Mouse (Mus musculus) limb, embryonic 15.5 days (tissue): Measurements from ENCODE around the gene Arid3a. TPM values are rescaled to one million over a fixed set of nuclear protein-coding genes. Genes with fewer than 3 reads are reported as not detected.
A peak's percentile ranks its signal among the peaks of the same experiment; 100 is the strongest.
"Not testable (repeated sequence)": the region's sequence is repeated elsewhere in the genome, so short reads cannot be mapped to it uniquely, and the experiment has no call there.

Experiments
- ATAC-seq: fragments of 200-750 bp; cut with Nextera tagmentation; 2 replicates; pipeline ENCODE4 v1.8.0; 2017; ENCODE audit warnings: low read depth, moderate TSS enrichment; ENCODE audit not compliant: insufficient number of reproducible peaks, low FRiP score, low TSS enrichment
- H3K27ac ChIP-seq: fragments of 300-500 bp; sonication (generic); 2 replicates; pipeline ENCODE4 v1.5.1; 2015; ENCODE audit warnings: moderate library complexity, mild to moderate bottlenecking, inconsistent platforms
- H3K27me3 ChIP-seq: fragments of 300-500 bp; sonication (generic); 2 replicates; pipeline ENCODE4 v1.6.1; 2015; ENCODE audit warnings: inconsistent platforms
- H3K36me3 ChIP-seq: fragments of 300-500 bp; sonication (generic); 2 replicates; pipeline ENCODE4 v1.6.1; 2015; ENCODE audit warnings: inconsistent platforms
- H3K4me1 ChIP-seq: fragments of 300-500 bp; sonication (generic); 2 replicates; pipeline ENCODE4 v1.6.1; 2015; ENCODE audit warnings: inconsistent platforms
- H3K4me2 ChIP-seq: fragments of 300-500 bp; sonication (generic); 2 replicates; pipeline ENCODE4 v1.6.1; 2015; ENCODE audit warnings: mild to moderate bottlenecking, inconsistent platforms
- H3K4me3 ChIP-seq: fragments of 300-500 bp; sonication (generic); 2 replicates; pipeline ENCODE4 v1.5.1; 2015; ENCODE audit warnings: mild to moderate bottlenecking, inconsistent platforms
- H3K9ac ChIP-seq: fragments of 300-500 bp; sonication (generic); 2 replicates; pipeline ENCODE4 v1.6.1; 2015; ENCODE audit warnings: inconsistent platforms
- H3K9me3 ChIP-seq: fragments of 300-500 bp; sonication (generic); 2 replicates; pipeline ENCODE4 v1.6.1; 2016; ENCODE audit warnings: inconsistent platforms
- WGBS: fragments of 180-500 bp; shearing (Covaris S2); methylation state at CpG from one replicate; pipeline ENCODE4 v1.1.7; 2015; 5-methylcytosine and 5-hydroxymethylcytosine counted together
- polyA plus RNA-seq: library from polyadenylated mRNA; unstranded; fragments of >200 nt; fragmentation: Nextera tagmentation; extraction: Ambion mirVana; gene quantifications from 2 replicates; pipeline ENCODE4 v1.2.1, GENCODE M21; 2015

The Arid3a gene
- polyA plus RNA-seq, result 5.7 and 7.4 TPM in 2 replicates

DNA sequence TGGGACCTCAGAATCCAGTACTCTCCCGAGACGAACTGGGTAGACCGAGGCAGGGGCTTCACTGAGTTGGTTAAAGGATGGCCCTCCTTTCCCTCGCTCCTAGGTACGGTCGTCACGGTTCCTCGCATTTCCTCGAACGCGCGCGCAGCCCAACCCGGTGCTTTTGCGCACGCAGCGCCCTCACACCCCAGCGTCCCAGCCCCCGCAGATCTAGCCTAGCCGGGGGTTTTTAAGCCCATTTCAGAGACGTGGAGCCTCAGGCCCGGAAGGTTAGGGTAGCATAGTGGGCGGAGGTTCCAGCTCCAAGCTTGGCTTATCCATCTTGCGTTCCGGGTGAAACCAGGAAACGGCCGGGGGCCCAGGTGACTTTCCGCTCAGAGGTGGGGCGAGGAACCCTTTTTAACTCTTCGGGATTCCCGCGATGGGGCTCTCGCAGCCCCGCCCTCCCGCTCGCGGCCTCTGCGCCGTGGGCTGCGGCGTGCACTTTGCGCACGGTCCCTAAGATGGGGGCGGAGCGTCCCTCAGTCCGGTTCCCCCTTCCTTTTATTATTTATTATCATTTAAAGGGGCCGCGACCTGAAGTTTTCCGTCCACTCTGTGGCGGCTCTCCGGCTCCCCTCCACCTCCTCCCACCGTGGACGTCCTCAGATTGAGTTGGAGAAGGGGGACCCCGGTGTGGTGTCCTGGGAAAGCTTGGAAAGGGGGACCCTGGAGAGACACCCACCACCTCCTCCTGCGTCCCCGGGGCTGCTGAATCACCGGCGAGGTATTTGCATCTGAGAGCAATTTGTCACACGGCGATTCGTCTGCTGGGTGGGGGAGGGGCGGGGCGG is at the start of gene Arid3a:
Gene Arid3a, plus strand, starts transcription at position 553 of the 833 bp plus-strand sequence.
- peak within 1 kb of the TSS; percentile 93 for H3K4me2 ChIP-seq

DNA sequence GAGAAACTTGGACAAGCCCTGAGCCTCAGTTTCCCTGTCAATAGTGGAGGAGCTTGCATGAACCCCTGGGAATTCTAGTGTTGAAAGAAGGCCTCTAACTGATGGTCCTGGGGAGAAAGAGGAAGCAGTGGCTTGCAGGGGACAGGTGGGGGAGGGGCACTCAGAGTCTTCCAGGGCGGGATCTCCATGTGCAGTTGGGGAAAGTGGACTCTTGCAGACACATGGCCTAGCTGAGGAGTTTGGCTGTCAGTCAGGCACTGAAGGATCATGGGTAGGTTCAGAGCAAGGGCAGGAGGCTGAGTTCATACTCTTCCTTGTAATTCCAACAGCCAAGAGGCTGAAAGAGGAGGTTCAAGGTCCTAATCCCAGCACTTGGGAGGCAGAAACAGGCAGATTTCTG is 49.7 kb upstream of the Arid3a start:
- peaks cover 6% of the 10 kb centered on the region; the same call in 1 of the 2 replicates for H3K27me3 ChIP-seq
- ATAC-seq, result no peak
- peaks cover 39% of the 10 kb centered on the region for H3K4me1 ChIP-seq
- H3K36me3 ChIP-seq, result no peaks in the 10 kb centered on the region
- WGBS, result 67% methylated on average over 1 of the region's 1 CpGs
- no peaks in the 10 kb centered on the region for H3K9me3 ChIP-seq
- no peak overlapping the region for H3K4me2 ChIP-seq
- no peak overlapping the region for H3K4me3 ChIP-seq
- H3K27ac ChIP-seq, result no peak overlapping the region
- no peak overlapping the region for H3K9ac ChIP-seq

More for the DNA sequence above, at the start of gene Arid3a:
- Histone ChIP-seq H3K27ac (peak within 1 kb of the TSS; percentile 95), H3K4me3 (peak within 1 kb of the TSS; percentile 96), H3K36me3 (peaks cover 11% of the 10 kb centered on the region), H3K9me3 (no peaks in the 10 kb centered on the region), H3K9ac (peak within 1 kb of the TSS; percentile 85), H3K4me1 (peaks cover 56% of the 10 kb centered on the region), H3K27me3 (peaks cover 21% of the 10 kb centered on the region)
- peak; percentile 74 for ATAC-seq
- under 1% methylated on average over 63 of the region's 63 CpGs for WGBS

DNA sequence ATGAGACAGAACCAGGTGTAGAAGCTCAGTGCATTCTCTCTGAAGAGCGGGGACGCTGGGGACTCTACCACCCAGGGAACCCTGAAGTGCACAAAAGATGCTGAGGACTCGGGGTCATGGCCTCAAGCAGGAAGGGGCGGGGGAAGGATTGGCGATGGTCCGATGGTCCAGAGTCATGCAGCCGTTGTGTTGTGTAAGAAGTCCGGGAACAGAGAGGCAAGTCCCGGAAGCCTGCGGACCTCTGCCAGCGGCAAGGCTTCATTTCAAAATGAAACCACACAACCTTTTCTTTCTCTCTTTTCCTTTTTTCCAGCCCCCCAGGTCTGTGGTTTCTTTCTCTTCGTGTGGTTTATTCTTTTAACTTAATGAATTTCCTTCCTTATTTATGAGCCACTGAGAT is 49.1 kb upstream of the Arid3a start:
- no peaks in the 10 kb centered on the region for H3K9me3 ChIP-seq
- no peak overlapping the region for H3K9ac ChIP-seq
- ATAC-seq, result no peak
- peaks cover 41% of the 10 kb centered on the region for H3K4me1 ChIP-seq
- no peak overlapping the region for H3K4me2 ChIP-seq
- WGBS, result 52% methylated on average over 12 of the region's 12 CpGs
- H3K4me3 ChIP-seq, result no peak overlapping the region
- no peak overlapping the region; the same call in 1 of the 2 replicates for H3K27ac ChIP-seq
- peaks cover 10% of the 10 kb centered on the region; the same call in 1 of the 2 replicates for H3K27me3 ChIP-seq
- no peaks in the 10 kb centered on the region for H3K36me3 ChIP-seq

DNA sequence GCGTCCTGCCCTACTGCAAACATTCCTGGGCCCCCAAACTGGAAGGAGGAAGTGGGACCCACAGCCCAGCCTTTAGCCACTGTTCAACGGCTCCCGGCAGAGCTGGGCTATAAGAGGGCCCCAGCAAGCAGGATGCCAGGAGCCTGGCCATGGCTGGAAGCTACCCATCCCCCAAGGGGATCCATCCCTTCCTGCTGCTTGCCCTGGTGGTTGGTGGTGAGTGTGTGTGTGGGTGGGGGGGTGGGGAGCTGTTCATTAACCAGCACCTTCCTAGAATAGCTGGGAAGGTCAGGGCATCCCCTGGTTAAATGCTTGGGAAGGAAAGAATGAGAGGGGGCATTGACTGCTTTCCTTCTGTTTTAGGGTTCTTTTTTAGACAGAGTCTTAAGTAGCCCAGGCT is 47.3 kb upstream of the Arid3a start:
- Histone ChIP-seq H3K9ac (no peak overlapping the region), H3K9me3 (no peaks in the 10 kb centered on the region), H3K4me1 (peaks cover 42% of the 10 kb centered on the region), H3K4me3 (no peak overlapping the region), H3K27me3 (peaks cover 12% of the 10 kb centered on the region; the same call in 1 of the 2 replicates), H3K36me3 (no peaks in the 10 kb centered on the region), H3K27ac (no peak overlapping the region), H3K4me2 (no peak overlapping the region)
- WGBS, result 34% methylated on average over 3 of the region's 3 CpGs
- ATAC-seq, result no peak

DNA sequence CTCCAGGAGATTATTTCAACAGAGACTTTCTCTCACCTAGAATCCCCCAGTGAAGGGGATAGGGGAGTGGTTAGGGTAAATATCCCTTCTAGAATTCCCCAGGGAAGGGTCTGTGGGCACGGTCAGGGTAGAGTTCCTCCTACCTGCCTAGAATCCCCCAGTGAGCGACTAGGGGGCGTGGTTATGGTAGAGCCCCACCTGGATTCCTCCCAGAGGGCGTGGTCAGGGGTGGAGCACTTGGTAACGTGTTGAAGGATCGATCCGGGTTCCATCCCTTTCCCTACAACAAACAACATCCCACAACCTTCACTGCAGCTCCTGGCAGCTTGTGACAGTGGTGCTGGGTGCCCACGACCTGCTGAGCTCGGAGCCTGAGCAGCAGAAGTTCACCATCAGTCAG is 46.1 kb upstream of the Arid3a start:
- ATAC-seq, result no peak
- no peak overlapping the region for H3K9ac ChIP-seq
- peaks cover 34% of the 10 kb centered on the region for H3K4me1 ChIP-seq
- no peak overlapping the region for H3K27ac ChIP-seq
- no peaks in the 10 kb centered on the region for H3K36me3 ChIP-seq
- no peak overlapping the region for H3K4me2 ChIP-seq
- H3K9me3 ChIP-seq, result no peaks in the 10 kb centered on the region
- no peak overlapping the region for H3K4me3 ChIP-seq
- WGBS, result 16% methylated on average over 9 of the region's 9 CpGs
- H3K27me3 ChIP-seq, result peaks cover 12% of the 10 kb centered on the region; the same call in 1 of the 2 replicates

DNA sequence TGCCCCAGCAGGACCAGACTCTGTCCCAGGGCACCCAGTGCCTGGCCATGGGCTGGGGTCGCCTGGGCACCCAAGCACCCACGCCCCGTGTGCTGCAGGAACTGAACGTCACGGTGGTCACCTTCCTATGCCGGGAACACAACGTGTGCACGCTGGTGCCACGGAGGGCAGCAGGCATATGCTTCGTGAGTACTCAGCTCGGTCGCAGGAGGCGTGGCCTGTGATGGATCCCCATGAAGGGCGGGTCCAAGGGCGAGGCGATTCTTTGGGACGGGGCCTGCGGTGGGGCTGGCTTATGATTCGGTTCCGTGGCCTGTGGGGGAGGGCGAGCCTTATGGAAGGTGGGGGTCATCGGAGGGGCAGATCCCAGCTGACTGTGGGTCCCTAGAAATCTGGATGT is 44.9 kb upstream of the Arid3a start:
- no peak overlapping the region for H3K27ac ChIP-seq
- no peak for ATAC-seq

DNA sequence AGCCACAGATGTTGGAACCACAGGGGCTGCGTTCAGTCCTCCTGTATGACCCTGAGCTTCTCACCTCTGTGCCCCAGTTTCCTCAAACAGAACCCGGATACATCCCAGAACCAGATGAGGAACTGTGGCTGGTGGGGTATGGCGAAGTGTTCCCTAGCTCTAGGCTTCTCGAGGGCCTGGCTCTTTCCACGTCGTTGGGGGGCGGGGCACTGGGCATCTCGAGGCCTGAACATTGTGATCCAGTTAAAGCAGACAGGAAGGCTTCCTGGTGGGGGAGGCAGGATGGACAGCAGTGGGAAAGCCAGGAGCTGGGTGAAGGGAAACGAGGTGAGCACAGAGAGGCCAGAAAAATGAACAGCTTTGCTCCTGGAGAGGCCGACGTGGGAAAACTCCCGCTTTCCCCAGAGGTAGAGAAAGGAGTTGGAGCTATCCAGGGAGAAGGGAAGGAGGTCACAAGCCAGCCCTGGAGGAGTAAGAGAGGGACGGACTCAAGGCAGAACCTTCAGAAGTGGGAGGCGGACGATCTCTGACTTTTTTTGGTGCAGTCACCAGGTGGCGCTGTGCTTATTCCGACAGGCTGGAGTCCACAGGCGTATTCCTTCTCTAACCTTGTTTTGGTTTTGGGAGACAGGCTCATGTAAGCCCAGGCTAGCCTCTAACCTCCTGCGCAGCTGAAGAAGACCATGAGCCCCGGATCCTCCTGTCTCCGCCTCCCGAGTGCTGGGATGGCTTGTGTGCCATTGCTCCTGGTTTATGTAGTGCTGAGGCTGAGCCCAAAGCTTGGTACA is 43.4 kb upstream of the Arid3a start:
- H3K9ac ChIP-seq, result no peak overlapping the region
- peaks cover 12% of the 10 kb centered on the region; the same call in 1 of the 2 replicates for H3K27me3 ChIP-seq
- no peak overlapping the region for H3K4me2 ChIP-seq
- ATAC-seq, result no peak
- H3K36me3 ChIP-seq, result no peaks in the 10 kb centered on the region
- H3K9me3 ChIP-seq, result no peaks in the 10 kb centered on the region
- no peak overlapping the region for H3K27ac ChIP-seq
- 16% methylated on average over 22 of the region's 22 CpGs for WGBS
- H3K4me1 ChIP-seq, result peaks cover 28% of the 10 kb centered on the region
- H3K4me3 ChIP-seq, result no peak overlapping the region

More for the DNA sequence above, 44.9 kb upstream of the Arid3a start:
- Histone ChIP-seq H3K9ac (no peak overlapping the region), H3K9me3 (no peaks in the 10 kb centered on the region), H3K4me3 (peak overlapping the region; percentile 9; the same call in 1 of the 2 replicates), H3K36me3 (no peaks in the 10 kb centered on the region), H3K27me3 (peaks cover 12% of the 10 kb centered on the region; the same call in 1 of the 2 replicates), H3K4me1 (peaks cover 34% of the 10 kb centered on the region), H3K4me2 (peak overlapping the region; percentile 40)
- WGBS, result 6% methylated on average over 22 of the region's 22 CpGs

DNA sequence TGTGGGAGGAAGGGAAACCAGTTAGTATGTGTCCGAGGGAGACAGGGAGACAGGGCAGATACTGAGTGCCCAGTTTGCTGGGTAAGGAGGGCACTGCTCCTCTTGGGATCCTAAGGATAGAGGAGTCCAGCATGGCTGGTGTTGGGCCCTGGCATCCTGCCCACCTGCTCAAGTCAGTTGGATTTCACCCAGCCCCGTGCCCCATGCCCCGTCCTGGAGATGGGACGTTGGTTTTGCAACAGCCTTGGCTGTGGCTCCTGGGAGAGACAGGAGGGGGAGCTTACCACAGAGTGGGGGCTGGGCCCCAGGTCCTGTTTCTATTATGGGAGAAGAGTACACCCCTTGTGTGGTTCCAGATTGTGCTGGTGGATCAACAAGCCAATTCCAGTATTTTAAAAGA is 42.4 kb upstream of the Arid3a start:
- no peak overlapping the region for H3K9ac ChIP-seq
- H3K4me1 ChIP-seq, result peaks cover 28% of the 10 kb centered on the region
- no peak overlapping the region for H3K4me2 ChIP-seq
- no peak overlapping the region for H3K4me3 ChIP-seq
- WGBS, result 60% methylated on average over 4 of the region's 4 CpGs
- H3K27me3 ChIP-seq, result peaks cover 12% of the 10 kb centered on the region; the same call in 1 of the 2 replicates
- no peak overlapping the region for H3K27ac ChIP-seq
- ATAC-seq, result no peak
- H3K9me3 ChIP-seq, result no peaks in the 10 kb centered on the region
- no peaks in the 10 kb centered on the region for H3K36me3 ChIP-seq

DNA sequence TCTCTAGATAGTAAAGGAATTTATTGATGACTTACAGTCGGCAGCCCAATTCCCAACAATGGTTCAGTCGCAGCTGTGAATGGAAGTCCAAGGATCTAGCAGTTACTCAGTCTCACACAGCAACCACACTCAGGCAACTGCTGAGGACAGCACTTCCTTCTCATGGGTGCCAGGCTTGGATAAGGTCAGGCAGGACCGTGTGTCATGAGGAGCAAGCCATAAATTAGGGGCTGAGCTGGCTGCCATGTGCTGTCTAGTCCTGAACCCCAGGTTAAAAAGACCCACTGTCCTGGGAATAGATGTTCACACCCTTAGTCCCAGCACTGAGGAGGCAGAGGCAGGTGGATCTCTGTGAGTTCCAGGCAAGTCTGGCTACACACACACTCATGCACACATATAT is 41.9 kb upstream of the Arid3a start:
- not testable (repeated sequence) for H3K36me3 ChIP-seq, ATAC-seq, H3K9me3 ChIP-seq, H3K27ac ChIP-seq, H3K4me3 ChIP-seq, H3K4me2 ChIP-seq, H3K9ac ChIP-seq
- 59% methylated on average over 3 of the region's 3 CpGs for WGBS
- peaks cover 28% of the 10 kb centered on the region for H3K4me1 ChIP-seq
- peaks cover 12% of the 10 kb centered on the region; the same call in 1 of the 2 replicates for H3K27me3 ChIP-seq

DNA sequence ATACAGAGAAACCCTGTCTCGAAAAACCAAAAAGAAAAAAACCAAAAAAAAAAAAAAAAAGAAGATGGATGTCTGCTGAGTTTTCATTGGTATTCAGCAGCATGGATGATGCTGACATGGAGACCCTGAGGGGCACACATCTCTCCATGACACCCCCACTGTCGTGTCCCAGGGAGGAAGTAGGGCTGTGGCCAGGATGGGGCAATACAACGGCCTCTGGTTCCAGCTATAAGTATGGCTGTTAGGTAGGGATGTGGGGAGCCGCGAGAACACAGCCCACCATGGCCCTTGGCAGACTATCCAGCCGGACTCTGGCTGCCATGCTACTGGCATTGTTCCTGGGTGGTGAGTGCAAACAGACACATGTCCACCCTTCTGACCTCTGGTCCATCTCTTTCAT is 40.8 kb upstream of the Arid3a start, which contains the start of gene Elane:
Gene Elane, plus strand, starts transcription at position 194 of the 400 bp plus-strand sequence.
- Histone ChIP-seq H3K36me3 (no peaks in the 10 kb centered on the region), H3K4me1 (peaks cover 28% of the 10 kb centered on the region), H3K9me3 (no peaks in the 10 kb centered on the region), H3K9ac (no peak within 1 kb of the TSS), H3K4me3 (no peak within 1 kb of the TSS), H3K27me3 (peaks cover 11% of the 10 kb centered on the region; the same call in 1 of the 2 replicates), H3K4me2 (no peak within 1 kb of the TSS), H3K27ac (no peak within 1 kb of the TSS)
- no peak for ATAC-seq
- 80% methylated on average over 6 of the region's 6 CpGs for WGBS

DNA sequence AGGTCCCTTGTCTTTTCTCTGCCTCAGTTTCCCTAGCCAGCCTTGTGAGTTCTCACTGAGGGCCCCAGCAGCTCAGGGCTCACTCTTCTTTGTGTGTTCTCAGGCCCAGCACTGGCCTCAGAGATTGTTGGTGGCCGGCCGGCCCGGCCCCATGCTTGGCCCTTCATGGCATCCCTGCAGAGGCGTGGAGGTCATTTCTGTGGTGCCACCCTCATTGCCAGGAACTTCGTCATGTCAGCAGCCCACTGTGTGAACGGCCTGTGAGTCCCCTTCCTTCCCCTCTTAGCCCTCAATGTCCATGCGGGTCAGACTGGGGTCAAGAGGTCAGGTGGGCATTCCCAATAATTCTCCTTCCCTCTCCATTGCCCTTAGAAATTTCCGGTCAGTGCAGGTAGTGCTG is 40.2 kb upstream of the Arid3a start:
- no peak overlapping the region for H3K9ac ChIP-seq
- H3K4me3 ChIP-seq, result no peak overlapping the region
- no peak overlapping the region for H3K27ac ChIP-seq
- peaks cover 26% of the 10 kb centered on the region for H3K4me1 ChIP-seq
- no peaks in the 10 kb centered on the region for H3K36me3 ChIP-seq
- H3K27me3 ChIP-seq, result peaks cover 6% of the 10 kb centered on the region; the same call in 1 of the 2 replicates
- ATAC-seq, result no peak
- H3K9me3 ChIP-seq, result no peaks in the 10 kb centered on the region
- WGBS, result 81% methylated on average over 8 of the region's 8 CpGs
- no peak overlapping the region for H3K4me2 ChIP-seq
